Mouse (Mus musculus) T-helper 1 cell (primary cell): ENCODE data around the gene Ccne1.
"Not testable (repeated sequence)": the region's sequence is repeated elsewhere in the genome, so short reads cannot be mapped to it uniquely, and the experiment has no call there.

ENCODE experiments used
- in situ Hi-C: fragments of 300-600 bp; cut with MboI, MseI; formaldehyde crosslinking; loops from one replicate; pipeline ENCODE4 v1.15.1; 2025; ENCODE audit warnings: high pct_unique_total_duplicates

The Ccne1 gene

DNA sequence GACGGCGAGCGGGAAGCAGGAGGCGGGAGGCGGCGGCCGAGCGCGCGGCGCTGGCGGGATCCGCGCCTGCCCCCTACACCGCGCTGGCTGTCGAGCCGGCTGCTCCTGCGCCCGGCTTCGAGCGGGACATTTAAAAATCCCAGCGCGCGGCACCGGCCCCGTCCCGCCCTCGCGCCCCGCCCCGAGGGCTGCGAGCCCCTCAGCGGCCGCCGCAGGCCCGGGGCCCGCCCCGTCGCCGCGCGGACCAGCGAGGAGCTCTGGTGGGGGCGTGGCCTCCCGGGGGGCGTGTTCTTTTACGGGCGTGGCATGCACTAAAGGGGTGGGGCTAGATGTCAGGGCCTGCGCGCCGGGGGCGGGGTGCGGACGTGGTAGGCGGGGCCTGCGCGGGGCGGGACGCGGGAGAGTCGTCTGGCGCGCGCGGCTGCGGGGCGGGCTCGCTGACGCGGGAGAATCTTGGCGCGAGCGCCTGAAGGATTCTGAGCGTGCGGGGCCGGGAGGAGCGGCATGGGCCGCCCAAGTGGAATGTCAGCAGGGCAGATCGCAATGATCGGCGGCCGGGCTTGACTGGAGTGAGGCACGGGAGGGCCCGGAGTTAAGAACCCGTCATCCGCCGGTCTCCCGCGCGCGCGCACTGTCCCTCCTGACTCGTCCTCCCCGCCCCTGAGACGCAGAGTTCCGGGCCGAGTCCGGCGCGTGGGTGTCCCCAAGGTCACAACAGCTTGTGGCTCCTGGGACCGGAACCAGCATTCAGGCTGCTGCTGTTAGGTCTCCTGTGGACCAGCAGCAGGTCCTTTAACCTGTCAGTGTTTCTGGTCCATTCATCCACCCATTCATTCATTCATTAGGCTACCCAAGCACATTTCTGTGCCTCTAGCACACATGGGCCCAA lies at the start of gene Ccne1:
TSS of gene Ccne1 (minus strand) at position 164 of the 889 bp plus-strand sequence.
- in situ Hi-C loops, result no loop called here

DNA sequence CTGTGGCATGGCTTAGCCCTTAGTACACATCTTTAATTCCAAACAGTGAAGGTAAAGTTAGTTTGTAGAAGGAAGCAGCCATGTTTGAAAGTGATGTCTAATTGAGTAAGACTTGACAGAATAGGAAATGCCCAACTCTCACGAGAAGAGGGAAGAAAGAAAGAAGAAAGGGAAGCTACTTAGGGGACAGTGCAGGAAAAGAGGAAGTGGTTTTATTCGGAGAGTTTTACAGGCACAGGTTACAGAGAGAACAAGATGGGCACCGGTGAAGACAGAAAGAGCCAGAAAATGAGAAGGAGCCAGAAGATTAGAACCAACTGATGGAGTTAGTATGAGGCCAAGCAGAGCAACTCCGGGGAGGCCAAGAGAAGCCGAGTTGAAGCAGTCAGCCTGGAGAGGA lies 48.5 kb upstream of the Ccne1 start:
- in situ Hi-C loops, result no loop called here

DNA sequence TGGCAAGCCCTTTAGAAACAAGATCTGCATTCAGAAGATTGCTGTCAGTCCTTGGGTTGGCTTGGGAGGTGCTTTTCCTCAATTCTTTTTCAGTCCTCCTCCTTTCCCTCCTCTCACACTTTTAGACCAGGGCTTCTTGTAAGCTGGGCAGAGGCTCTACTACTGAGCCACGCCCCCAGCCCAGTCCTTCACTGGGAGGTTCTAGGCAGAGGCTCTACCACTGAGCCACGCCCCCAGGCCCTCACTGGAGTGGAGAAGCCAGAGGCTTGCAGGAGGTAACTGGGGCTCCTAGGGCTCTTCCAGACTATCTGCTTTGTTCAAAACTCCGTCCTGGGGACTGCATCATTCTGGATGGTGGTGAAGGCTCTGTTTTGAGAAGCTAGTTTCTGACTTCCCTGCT lies 45.2 kb upstream of the Ccne1 start:
- in situ Hi-C loops, result no loop called here

DNA sequence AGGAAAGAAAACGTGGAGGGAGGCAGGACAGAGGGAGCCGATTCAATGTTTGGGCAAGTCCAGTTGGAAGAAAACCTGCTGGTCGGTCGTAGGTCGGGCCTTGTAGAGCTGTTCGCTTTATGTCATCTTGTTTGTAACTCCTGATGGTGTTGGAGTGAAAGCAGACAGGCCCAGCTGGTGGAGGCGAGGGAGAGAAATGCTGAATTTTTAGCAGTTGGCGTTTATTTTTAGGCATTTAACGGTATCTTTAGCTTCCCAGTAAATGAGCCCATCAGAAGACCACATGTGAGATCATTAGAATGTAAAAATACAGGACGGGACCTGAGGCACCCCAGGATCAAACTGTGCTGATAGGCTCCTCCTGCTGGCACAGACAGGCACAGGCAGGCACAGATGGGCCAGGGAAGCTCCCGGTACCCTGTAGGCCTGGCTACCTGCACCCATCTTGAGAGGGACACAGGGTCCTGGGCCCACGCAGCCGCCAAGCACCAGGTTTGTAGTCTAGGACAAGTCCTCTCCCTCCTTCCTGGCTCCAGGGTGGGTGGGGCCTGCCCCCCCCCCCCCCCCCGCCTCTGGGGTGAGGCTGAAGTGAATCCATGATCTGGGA lies 44.5 kb upstream of the Ccne1 start:
- in situ Hi-C loops, result no loop called here

DNA sequence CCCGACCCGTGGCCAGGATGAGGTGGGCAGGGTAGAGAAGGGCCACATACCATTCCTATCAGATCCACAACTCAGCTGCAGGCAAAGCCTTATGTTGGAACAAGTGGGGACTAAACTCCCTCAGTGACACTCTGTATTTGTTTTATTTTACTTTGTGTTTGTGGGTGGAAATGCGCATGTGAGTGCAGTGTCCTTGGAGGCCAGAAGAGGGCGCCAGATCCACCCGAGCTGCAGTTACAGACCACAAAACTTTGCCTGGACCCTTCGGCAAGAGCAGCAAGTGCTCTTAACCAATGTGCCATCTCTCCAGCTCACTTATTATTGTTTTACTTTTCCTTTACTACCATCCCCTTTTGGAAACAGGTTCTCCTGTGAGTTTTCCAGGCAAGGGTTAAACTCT lies 40.1 kb upstream of the Ccne1 start:
- in situ Hi-C loops, result no loop called here

DNA sequence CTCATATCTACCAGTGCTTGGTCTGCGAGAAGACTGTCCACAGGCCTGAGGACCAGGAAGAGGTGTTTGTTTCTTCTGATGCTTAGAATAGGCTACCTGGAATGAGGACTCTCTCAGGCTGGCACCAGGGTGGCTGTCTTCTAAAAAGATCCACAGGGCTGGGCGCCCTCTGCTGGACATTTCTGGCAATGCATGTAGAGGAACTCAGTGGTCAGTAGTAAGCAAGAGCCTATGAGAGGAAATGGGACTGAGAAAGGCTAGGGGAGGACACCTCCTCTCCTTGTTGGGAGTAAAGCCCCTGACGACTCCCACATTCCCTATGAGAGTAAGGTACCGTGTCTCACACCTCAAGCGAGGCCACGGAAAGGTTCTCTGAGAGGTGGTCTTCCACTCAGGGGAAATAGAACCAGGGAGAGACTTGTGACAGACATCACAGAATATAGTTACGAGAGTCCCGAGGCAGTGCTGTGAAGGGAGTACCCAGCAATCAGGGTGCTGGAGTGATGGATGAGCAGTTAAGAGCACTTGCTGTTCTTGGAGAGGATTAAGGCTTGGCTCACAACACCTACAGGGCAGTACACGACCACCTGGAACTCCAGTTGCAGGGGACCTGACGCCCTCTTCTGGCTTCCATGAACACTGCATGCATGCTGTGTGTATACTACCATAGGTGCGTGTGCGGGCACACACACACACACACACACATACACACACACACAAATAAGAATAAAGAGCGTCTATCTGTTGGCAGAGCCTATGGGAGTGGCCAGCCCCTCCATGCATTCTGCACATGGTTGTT lies 34.6 kb upstream of the Ccne1 start:
- in situ Hi-C loops, result loop anchor here (5.0 kb wide), 1 partner anchor 80 kb away; no protein-coding TSS in a partner anchor

DNA sequence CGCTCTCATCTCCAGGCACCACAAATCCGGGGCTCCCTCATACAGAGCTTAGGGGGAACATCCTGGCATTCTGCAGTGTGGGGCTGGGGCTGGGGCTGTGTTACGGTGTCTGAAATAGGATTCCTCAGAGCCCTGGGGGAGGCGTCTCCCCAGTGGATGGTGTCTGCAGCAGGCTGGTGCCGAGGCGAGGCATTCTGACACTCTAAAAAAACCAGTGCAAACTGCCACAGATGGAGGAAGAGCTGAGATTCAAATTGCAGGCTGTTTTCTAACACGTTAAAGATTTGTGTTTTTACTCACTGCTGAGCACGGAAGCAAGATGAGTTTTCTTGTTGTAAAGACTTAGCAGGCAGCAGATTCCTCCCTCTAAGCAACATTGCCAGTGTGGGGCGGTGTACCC lies 33.0 kb upstream of the Ccne1 start:
- in situ Hi-C loops, result loop anchor here (5.0 kb wide), 1 partner anchor 78 kb away; no protein-coding TSS in a partner anchor

DNA sequence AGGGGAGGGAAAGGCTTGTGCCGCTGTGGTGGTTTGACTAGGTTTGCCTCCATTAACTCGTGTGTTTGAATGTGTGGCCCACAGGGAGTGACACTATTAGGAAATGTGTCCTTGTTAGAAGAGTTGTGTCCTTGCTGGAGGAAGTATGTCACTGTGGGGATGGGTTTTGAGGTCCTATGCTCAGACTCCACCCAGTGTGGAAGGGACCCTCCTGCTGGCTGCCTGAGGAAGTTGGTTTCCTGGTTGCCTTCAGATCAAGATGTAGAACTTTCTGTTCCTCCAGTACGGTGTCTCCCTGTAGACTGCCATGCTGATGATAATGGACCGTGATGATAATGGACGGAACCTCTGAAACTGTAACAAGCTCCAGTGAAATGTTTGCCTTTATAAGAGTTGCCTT lies 27.1 kb upstream of the Ccne1 start:
- in situ Hi-C loops, result no loop called here

DNA sequence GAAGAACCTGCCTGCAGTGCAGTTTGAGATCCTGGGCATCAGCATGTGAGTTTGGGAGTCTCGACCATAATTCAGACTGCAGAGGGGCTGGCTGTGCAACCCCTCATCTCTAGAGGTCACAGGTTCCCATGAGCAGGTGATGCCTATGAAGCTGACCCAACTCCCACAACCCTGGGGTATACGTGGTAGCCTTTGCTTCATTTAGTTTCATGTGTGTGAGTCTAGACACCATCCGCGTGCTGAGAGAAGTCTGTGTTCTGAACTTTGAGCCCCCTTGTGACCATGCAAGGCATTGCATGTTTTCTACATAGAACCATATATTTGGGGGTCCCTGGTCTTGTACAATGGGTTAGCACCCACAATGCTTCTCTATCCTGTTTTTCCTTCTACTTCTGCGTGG lies 23.9 kb upstream of the Ccne1 start:
- in situ Hi-C loops, result no loop called here

DNA sequence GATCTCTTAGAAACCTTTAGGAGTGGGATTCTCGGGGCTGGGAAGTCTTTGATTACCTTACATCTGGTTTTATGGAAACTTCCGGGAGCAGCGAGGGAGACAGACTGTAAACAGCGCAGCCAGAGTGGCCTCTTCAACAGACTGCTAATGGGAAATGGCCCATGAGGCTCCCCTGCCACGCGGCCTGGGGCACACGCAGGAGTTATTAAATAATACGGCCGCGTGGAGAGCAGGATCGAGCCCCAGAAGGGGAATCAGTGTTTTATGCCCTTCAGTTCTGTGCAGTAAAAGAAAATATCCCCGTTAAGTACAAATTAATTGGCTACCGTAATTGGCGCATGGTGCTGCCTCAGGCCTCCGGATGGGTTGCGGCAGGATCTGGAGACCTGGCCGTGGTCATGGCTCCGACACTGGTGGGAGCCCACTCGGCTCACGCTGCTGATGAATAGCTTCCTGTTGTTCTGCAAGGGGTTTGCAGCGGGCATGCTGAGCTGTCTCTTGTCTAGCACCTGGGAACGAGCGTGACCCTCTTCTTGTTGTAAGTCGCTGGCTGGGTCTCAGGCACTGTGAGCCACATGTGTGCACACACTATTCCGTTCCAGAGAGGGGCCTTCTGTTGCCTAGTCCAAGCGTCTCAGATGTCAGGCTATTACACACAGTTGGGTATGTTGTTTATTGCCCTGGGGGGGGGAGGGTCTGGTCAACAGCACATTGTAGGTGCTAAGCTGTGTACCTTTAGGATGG lies 22.8 kb upstream of the Ccne1 start:
- in situ Hi-C loops, result no loop called here

DNA sequence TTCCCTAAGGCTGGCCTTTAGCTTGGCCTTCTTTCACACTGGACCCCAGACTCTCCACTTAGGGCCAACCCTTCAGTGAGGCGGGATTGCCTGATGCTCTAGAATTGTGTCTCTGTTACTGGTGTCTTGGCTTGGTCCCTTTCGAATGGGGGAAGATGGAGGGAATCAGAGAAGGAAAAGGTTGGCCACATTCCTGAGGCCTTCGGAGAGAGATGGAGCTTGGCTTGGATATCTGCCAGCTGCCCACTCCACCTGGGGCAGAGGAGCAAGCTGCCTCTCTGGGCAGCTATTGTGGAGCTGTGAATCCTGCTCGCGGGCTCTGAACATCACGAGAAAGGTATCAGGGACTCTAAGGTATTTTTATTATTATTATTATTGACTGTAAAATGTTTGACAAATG lies 22.2 kb upstream of the Ccne1 start:
- in situ Hi-C loops, result no loop called here

DNA sequence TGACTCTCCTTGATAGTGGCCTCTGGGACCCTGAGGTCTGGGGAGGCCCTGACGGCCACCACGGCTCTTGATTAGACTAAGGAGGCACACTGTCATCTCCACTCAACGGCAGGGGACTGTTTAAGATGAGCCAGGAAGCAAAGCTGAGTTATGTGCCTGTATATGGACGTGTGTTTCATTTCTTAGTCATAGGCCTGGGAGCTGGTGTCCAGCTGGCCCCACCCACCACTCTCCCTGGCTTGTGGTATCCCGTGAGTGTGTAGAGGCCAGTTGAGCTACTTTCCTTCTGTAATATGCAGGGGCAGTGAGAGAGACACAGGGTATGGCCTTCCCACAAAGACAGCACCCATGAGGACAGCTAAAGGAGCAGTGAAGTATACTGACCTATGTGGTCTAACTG lies 20.9 kb upstream of the Ccne1 start:
- in situ Hi-C loops, result not testable (repeated sequence)

DNA sequence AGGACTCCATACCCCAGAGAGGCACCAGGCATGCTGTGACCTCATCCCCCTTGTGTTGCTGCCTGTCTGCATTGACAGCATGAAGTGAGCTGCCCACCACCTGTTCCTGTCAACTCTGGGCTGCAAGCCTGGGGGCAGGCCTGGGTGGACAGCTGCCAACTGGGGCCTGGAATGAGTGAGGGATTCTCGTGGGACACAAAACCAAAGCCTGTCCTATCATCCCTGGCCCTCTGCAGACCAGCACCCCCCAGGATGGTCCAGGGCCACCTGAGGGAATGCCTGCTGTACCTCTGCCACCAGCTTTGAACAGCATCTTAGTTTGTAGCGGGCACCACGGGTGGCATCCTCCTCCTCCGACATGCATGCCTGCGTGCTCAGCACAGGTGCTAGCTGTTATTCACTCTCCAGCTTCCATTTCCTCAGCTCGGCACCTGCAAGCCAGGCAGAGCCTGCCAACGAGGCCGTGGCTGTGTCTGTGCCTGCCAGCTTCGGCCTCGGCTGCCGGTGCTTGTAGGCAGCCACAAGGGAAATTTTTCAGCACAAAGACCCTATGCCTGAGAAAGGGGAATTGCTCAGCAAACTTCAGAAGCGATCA lies 18.3 kb upstream of the Ccne1 start:
- in situ Hi-C loops, result no loop called here

DNA sequence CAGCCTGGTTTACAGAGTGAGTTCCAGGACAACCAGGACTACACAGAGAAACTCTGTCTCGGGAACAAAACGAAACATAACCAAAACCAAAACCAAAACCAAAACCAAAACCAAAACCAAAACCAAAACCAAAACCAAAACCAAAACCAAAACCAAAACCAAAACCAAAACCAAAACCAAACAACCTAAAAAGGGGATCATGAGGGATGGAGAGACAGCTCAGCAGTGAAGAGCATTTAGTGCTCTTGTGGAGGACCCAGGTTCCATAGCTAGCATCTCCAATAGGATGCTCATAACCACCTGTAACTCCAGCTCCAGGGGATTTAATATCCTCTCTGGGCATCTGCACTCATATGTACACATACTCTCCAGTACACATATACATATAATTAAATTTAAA lies 16.8 kb upstream of the Ccne1 start:
- in situ Hi-C loops, result not testable (repeated sequence)

DNA sequence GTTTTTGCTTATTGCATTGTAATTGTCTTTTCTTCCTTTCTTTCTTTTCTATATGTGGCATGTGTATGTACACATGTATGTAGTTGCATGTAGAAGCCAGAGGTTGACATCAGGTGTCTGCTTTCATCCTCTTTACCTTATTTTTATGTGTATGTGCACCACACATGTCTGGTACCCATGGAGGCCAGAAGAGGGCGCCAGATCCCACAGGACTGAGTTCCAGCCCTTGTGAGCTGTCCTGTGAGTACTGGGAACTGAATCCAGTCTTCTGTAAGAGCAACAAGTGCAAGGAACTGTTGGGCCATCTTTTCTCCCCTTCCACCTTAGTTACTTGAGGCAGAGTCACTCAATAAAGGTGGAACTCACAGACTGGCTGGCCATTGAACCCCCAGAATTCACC lies 11.3 kb upstream of the Ccne1 start:
- in situ Hi-C loops, result loop anchor here (5.0 kb wide), 1 partner anchor 131 kb away; no protein-coding TSS in a partner anchor

DNA sequence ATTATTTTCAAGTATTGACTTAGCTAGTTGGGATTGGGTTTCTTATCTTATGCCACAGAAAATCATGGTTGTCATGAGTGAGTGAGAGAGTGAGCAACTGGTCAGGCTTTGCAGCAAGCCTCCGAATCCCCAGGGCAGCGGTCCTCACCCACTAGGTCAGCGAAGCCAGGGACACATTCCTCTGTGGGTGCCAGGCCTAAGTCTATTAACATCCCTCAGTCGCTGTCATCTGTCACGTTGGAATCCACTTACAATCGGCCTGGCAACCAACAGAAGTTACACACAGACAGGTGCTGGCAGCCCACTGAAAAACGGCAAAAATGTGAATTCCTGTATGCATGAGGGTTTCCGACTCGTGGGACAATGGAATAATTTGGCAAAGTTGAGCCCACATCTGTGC lies 5.1 kb upstream of the Ccne1 start:
- in situ Hi-C loops, result no loop called here

DNA sequence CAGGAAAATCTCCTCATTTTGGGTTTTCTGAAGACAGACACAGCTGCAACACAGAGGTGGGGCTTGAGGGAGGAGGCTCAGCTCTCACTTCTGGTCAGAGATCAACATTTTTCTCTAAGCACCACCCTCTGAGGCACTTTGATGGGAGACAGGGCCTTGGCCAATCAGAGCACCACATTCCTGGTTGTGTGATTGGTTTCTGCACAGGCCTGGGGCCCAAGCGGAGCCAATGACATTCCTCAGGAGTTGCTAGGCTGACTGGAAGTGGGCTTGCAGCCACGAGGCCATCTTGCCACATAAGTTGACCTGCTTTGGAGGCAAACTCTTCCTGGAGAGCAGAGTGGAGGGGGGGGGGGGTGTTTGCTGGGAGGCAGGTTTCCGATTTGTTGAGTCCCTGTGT lies 4.7 kb upstream of the Ccne1 start:
- in situ Hi-C loops, result no loop called here

DNA sequence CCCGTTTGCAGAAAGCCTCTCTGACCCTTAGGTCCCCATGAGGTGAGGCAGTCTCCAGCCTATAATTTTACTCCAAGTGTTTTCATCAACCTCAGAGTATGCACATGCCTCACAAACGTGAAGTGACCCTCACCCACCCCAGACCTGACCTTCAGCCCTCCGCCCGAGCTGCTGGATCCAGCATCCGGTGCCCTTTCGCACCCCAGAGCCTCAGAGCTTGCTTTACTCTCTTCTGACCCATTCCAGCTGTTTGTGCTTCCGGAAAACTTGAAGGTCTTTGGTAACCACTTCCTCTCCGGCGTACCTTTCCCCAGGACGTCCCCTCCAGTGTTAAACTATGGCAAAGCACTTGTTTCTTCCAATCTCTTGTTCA lies 912 bp upstream of the Ccne1 start:
- in situ Hi-C loops, result no loop called here

DNA sequence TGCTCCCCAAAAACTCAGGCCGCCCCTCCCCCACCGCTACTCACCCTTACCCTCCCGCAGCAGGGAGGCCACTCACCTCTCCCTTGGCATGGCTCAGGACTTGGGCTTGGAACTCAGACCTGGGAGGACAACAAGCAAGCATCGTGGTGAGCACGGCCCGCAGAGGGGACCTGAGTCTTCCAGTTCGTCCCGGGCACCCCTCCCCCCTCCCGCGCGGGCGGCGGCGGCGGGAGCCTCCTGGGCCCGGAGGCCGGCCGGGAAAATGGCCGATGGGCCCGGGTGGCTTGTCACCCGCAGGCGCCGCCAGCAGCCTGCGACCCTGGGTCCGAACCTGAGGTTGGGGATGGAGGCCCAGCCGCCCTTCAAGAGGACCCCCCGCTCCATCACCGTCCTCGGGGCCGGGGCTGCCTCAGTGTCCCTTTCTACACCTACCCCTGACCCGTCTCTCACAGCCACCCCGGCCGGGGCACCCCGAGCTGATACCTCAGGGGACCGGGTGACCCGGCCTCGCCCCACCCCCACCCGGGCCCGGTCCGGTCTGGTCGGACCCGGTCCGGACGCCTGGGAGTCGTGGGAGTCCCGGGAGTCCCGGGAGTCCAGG lies 523 bp downstream of the Ccne1 start:
- in situ Hi-C loops, result no loop called here

DNA sequence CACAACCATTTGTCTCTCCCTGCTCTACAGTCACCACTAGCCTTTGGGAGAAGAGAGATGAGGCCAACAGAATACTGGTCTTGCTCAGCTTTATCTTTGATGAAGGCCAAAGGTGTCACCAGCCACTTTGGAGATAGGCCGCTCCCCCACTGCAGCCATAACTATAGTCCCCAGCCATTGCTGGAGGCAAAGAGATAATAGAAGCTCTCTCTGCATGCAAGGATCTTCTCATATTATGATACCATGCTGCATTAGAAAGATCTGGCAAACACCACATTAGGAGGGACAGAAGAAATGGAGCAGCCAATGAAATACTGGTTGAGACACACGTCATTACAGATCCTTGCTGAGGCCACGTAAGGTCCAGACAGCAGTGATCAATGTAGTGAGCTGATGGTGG lies 2.0 kb downstream of the Ccne1 start:
- in situ Hi-C loops, result no loop called here

DNA sequence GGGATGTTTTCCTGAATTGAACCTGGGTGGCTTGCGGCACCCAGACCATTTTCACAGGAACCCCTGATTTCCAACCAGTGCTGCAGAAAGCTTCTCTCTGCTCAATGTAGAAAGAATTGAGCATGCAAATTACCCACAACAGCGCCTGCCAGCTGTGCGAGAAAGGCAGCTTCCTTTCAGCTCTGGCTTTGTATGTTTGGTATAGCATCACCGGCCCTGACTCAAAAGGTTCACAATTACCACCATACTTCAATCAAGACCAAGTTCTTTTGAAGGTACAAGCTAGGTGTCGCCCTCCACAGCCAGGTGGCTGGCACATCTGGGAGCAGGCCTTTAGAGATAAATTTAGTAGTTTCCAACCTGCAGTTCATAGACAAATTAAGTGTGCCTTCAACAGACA lies 3.2 kb downstream of the Ccne1 start:
- in situ Hi-C loops, result no loop called here
